Mouse (Mus musculus) stomach, postnatal 0 days (tissue): ENCODE results near the gene Vmn2r108.

Experiments
- CTCF ChIP-seq: IDR thresholded peaks from 2 replicates; pipeline ENCODE4 v1.5.1; 2016; ENCODE audit warnings: antibody characterized with exemption, low read depth, mild to moderate bottlenecking, moderate library complexity
- EP300 ChIP-seq: optimal IDR thresholded peaks from 2 replicates; pipeline ENCODE3; 2016; ENCODE audit warnings: antibody characterized with exemption

- no peak for TF ChIP-seq CTCF
- TF ChIP-seq EP300, result no peak
Observed at GRCm38 (mm10) chr17:20481231-20481630, at the start of gene Vmn2r108.
